Mouse (Mus musculus) left cerebral cortex, adult 8-10 months (tissue): ENCODE data around the gene Suox. TPM values are rescaled to one million over a fixed set of nuclear protein-coding genes. Genes with fewer than 3 reads are reported as not detected.
"Not testable (repeated sequence)": the region's sequence is repeated elsewhere in the genome, so short reads cannot be mapped to it uniquely, and the experiment has no call there.

ENCODE experiments used
- DNase-seq, 2 experiments: peaks; one replicate each; pipeline ENCODE4 v3.0.0; 2022; ENCODE audit warnings: low spot score in 2 of 2
- total RNA-seq, 4 experiments: library from RNA; stranded (reverse); gene quantifications; 2 replicates each; pipeline ENCODE4 v1.2.4; 2022

Suox gene
- total RNA-seq, 4 experiments from 2014 or later, result 12.7 to 14.6 (median 14.0) TPM

DNA sequence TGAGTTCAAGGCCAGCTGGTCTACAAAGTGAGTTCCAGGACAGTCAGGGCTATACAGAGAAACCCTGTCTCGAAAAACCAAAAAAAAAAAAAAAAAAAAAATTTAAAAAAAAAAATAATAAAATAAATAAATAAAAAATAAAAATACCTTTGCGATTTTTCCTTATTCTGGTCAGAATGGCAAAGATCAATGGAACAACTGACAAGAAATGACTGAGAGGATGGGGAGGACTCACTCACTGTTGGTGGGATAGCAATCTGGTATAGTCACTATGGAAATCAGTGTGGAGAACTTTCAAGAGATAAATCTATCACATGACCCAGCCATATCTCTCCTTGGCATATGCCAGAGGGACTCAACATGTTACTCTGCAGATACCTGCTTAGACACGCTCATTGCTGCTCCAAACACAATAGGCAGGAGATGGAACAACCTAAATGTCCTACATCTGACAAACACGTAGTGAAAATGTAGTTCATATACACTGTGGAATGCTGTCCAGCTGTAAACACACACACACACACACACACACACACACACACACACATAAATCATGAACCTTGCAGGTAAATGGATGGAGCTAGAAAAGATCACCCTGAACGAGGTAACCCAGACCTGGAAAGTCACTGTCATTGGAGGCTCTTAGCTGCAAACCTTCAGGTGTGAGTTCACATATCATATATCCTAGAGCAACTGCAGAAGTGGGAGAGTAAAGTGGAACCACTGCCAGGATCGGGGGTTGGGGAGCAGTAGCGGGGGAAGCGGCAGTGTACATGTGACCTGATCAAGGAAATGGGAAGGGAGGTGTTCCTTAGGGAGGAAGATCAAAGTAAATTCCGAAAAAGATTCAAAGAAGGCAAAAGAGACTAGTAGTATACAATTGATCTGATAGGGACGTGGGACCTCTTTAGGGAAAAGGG lies 46.2 kb downstream of the Suox start:
- DNase-seq, result no peak

DNA sequence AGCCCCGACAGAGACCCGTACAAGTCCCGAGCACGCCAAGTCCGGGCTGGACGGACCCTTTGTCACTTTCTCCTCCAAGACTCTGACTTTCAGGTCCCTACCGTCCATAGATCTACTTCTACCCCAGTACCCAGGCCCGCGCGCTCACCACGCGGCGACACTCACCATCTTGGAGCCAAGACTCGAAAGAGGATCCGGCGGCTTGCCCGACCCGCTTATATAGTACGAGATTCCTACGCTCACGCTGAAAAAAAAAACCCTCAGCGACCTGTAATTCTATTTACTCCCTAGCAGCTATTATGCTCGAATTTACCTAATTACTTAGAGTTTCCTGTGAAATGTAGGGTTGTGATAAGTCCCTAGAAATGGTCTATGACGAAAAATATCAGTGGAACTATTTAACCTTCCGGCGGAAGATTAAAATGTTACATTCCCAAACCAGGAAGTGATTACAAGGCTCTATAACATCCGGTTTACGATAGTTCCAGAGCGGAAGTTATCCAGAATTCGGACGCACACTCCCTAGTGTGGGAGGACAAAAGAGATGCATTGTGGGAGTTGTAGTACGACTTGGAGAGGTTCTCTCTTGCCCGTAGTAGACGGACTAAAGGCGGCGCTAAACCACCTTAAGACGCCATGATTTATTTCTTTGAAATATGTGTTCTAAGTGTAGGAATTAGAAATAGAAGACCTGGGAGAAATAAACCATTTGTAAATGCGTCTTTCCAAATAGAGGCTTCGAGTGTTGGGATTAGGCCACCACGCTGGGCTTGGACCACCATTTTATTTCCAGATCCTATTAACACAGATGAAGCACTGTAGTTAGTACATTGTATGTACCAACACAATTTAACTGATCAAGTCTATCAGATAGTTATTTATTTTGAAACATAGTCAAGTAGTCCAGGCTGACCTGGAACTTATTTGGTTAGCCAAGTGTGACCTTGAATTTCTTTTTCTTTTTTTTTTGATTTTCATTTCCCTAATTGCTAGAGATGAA lies 47.3 kb downstream of the Suox start, which contains the start of gene Rps26:
TSS of gene Rps26 (minus strand) at position 437 of the 1,000 bp plus-strand sequence.
- peak; percentile 76 to 96 for DNase-seq

DNA sequence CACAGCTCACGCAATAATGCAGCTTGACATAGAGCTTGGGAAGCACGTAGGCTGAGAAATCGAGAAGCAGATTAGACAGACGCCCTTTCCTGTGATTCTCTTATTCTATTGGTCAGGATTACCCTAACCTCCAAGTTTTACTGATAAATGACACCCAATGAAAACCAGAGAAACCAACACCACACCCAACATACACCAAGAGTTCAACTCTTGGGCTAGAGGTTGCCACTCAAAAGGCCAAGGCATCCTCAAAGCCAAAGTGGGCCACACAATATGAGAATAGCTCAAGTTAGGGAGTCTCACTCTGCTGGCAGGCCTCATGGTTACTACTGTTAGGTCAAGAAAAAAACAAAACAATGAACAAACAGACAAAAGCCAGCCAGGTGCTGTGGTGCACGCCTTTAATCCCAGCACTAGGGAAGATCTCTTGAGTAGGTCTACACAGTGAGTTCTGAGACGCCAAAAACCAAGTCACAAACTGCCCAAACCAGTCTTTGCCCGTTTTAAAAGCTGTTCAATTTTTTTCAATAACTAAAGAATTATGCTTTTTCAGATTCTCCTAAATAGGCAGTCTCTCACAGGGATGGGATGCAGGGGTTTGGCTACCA lies 48.5 kb downstream of the Suox start:
- no peak for DNase-seq

DNA sequence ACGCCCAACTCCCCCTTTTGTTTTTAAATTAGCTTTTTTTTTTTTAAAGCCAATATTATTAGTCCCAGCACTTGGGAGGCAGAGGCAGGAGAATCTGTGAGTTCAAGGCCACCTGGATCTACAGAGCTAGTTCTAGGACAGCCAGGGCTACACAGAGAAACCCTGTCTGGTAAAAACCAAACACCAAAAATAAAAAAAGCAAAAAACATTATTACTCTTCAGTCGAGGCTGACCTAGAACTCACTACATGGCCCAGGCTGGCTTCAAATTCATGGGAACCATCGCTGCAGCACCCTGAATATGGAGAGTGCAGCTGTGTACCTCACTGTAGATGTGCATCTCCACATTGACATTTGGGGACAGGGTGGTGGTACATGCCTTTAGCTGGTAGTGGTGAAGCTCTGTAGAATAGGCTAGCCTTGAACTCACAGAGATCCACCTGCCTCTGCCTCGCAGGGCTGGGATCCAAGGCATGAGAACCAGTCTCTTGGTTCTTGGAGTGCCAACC lies 50.7 kb downstream of the Suox start:
- not testable (repeated sequence) for DNase-seq

DNA sequence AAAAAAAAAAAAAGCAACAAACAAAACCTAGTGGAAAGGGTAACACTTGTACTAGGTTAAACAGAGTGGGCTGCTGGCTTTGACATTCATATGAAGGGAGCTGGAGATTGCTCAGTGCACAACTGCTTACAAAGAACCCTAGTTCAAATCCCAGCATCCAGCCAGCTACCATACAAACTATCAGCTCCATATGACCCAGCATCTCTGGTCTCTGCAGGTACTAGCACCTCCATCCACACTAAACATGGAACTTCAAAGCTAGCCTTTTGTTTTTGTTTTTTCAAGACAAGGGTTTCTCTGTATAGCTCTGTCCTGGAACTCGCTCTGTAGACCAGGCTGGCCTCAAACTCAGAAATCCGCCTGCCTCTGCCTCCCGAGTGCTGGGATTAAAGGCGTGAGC lies 51.2 kb downstream of the Suox start:
- DNase-seq, result no peak

DNA sequence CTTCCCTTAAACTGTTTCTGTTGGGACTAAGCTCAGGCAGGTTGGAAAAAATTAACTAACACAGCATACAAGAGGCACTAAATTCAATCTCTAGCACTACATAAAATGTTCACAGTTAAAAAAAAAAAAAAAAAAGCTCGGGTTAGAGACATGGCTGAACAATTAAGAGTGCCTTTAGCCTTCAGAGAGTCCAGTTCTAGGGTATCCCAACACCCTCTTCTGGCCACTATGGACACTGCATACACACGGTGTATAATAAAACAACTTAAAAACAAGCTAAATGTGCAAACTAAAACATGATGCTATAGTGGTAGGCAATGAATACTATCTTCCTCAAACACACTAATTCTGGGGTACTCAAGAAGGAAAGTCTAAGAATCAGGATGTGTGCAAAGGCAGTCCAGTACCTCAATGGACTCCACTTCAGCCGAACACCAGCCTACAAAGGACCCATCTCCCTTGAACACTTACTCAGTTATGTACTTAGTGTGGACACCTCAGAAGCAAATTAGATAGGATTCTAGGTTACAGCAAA lies 51.8 kb downstream of the Suox start:
- DNase-seq, result no peak

DNA sequence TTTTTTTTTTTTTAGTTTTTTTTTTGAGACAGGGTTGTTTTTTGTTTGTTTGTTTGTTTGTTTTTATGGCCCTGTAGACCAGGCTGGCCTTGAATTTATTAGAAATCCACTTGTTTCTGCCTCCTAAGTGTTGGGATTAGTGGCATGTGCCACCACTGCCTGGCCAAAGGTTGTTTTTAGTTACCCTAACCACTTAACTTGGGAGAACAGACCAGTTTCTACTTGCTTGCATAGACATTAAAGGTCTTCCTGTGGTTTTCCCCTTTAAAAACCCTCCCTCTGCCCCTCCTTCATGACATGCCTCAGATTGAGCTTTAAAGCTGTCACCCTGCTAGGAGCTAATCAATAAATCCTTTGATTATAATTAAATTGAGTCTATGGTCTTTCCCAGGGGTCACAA lies 53.6 kb downstream of the Suox start:
- DNase-seq, result no peak

Other genes starting within 250 kb of the Suox start
- 100 to 1,000 TPM; 262 to 275 (median 268) TPM for gene Smarcc2, start 214.8 kb downstream of the Suox start, total RNA-seq
- 100 to 1,000 TPM; 555 to 620 (median 586) TPM for gene Myl6, start 179.9 kb downstream of the Suox start, total RNA-seq
- gene Myl6b, start 175.4 kb downstream of the Suox start, total RNA-seq, result 10 to 100 TPM; 29.9 to 33.3 (median 32.4) TPM
- gene Esyt1, start 148.2 kb downstream of the Suox start, total RNA-seq, result 10 to 100 TPM; 11.9 to 13.7 (median 12.8) TPM
- gene Zc3h10, start 126.3 kb downstream of the Suox start, total RNA-seq, result 10 to 100 TPM; 11.7 to 16.1 (median 14.8) TPM
- gene Rpl41, start 124.8 kb downstream of the Suox start, total RNA-seq, result 1,000 to 10,000 TPM; 1,345 to 1,743 (median 1,563) TPM
- 10 to 100 TPM; 57.5 to 60.9 (median 59.4) TPM for gene Pa2g4, start 108.1 kb downstream of the Suox start, total RNA-seq
- gene Erbb3, start 84.4 kb downstream of the Suox start, total RNA-seq, result 1 to 10 TPM; 7.8 to 8.3 (median 8.2) TPM
- 100 to 1,000 TPM; 129 to 288 (median 207) TPM for gene Rps26, start 47.3 kb downstream of the Suox start, total RNA-seq
- gene Ikzf4, start 28.1 kb downstream of the Suox start, total RNA-seq, result 10 to 100 TPM; 12.0 to 15.9 (median 13.8) TPM
- 100 to 1,000 TPM; 131 to 143 (median 135) TPM for gene Rab5b, start 22.2 kb upstream of the Suox start, total RNA-seq
- under 1 TPM; 0.40 to 0.98 (median 0.59) TPM for gene Pmel, start 30.1 kb upstream of the Suox start, total RNA-seq
- gene Cdk2, start 31.0 kb upstream of the Suox start, total RNA-seq, result 1 to 10 TPM; 2.5 to 5.9 (median 3.8) TPM
- gene Dgka, start 70.8 kb upstream of the Suox start, total RNA-seq, result 10 to 100 TPM in 1 of 4 experiments, 1 to 10 TPM in 3; 9.0 to 10.5 (median 9.6) TPM
- gene Pym1, start 73.8 kb upstream of the Suox start, total RNA-seq, result 10 to 100 TPM; 28.6 to 31.6 (median 30.2) TPM
- 1 to 10 TPM in 1 of 4 experiments, under 1 TPM in 3; 0.59 to 1.8 (median 0.85) TPM for gene Mmp19, start 116.8 kb upstream of the Suox start, total RNA-seq
- gene Dnajc14, start 130.0 kb upstream of the Suox start, total RNA-seq, result 10 to 100 TPM; 62.4 to 73.2 (median 65.8) TPM
- gene Tmem198b, start 130.3 kb upstream of the Suox start, total RNA-seq, result 10 to 100 TPM; 10.5 to 12.0 (median 11.4) TPM
- gene Sarnp, start 143.3 kb upstream of the Suox start, total RNA-seq, result 10 to 100 TPM; 29.7 to 35.2 (median 31.2) TPM
- gene Ormdl2, start 147.6 kb upstream of the Suox start, total RNA-seq, result 1 to 10 TPM; 6.5 to 8.7 (median 7.8) TPM
- gene Gdf11, start 217.6 kb upstream of the Suox start, total RNA-seq, result 10 to 100 TPM; 13.3 to 15.2 (median 13.9) TPM
- 100 to 1,000 TPM in 2 of 4 experiments, 10 to 100 TPM in 2; 67.2 to 139 (median 94.1) TPM for gene Cd63, start 226.9 kb upstream of the Suox start, total RNA-seq
- 10 to 100 TPM in 2 of 4 experiments, 1 to 10 TPM in 2; 5.0 to 12.3 (median 8.9) TPM for gene Rdh5, start 248.8 kb upstream of the Suox start, total RNA-seq
- gene Bloc1s1, start 250.0 kb upstream of the Suox start, total RNA-seq, result 100 to 1,000 TPM in 1 of 4 experiments, 10 to 100 TPM in 3; 83.3 to 106 (median 89.5) TPM